Mouse (Mus musculus) kidney, postnatal 4 days (tissue): ENCODE measurements at regions not wholly inside any gene's neighbourhood (a gene's known extent, or its start where the extent isn't known, plus 50 kb on each side); places are given as distances from the start of the nearest gene placed in this dataset.

Experiments used
- DNase-seq, 2 experiments: peaks; one replicate each; pipeline ENCODE4 v3.0.0; 2021; ENCODE audit warnings: mixed read lengths in 2 of 2

- DNase-seq: no peak
Observed at GRCm38 (mm10) chr17:68057264-68057663, 53.3 kb upstream of the Arhgap28 start.

GRCm38 (mm10) chr17:68060455-68060854 lies 56.5 kb upstream of the Arhgap28 start:
- no peak for DNase-seq

DNA sequence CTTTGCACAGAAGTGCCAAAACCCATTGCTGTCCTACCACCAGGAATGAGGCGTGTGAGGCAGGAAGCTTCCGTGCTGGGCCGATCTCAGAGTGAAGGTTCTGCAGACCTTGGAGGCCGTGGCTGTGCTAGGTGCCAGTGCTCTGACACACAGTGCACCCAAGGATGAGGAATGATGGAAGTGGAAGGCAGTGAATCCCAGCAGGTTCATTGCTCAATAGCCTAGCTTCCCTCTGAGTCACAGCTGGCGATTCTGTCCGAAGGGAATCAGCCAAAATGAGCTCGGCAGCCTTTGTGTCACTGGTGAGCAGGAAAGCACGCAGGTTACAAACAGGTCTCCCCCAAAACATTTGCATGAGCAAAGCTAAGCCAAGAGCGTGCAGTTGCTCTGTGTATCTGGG lies 61.8 kb upstream of the Arhgap28 start:
- DNase-seq: no peak

DNA sequence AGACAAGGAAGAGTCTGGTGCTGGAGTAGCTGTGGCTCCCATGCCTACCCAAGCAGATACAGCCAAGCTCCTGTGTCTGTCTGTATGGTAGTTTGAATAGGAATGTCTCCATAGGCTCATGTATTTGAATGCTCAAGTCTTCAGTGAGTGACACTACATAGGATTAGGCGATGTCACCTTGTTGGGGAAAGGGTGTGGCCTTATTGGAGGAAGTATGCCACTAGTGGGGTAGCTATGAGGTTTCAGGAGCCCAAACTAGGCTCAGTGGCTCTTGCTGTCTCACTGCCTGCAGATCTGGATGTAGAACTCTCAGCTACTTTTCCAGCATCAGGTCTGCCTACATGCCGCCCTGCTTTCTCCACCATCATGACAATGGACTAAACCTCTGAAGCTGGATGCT lies 62.3 kb upstream of the Arhgap28 start:
- no peak for DNase-seq

DNA sequence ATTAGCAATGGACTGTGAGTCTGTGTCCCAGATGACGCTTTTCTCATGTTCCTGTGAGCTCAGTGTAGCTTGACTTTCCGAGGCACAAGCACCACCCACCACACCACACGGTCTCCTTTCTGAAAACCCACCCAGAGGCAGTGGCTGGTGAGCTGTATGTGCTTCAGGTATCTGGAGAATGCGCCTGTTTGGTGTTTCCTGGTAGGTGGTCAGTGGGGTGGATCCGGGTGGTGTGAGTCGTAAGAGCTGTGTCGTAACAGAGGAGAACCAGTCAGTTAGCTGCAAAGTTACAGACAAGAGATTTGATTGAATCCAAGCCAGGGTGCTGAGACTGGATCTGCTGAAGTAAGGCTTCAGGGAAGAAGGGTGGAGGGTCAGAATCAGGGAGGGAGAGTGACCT lies 65.1 kb upstream of the Arhgap28 start:
- peak; percentile 8 to 14 for DNase-seq

DNA sequence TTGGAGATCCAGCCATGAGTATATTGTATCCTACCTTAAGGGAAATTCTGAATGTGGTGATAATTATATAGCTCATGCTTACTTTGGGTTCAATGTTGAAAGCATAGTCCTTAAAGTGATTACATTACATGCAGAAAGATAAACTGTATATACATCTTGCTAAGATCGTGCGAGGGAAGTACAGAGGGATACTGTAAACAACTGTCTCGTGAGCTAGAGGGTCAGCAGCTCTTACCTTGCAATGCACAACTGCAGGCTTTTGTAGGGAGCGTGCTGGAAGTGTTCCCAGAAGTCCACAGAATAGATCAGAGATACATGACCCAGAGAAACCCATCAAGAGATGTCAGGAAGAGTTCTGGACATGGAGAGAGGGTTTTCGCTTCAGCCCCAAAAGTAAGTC lies 65.6 kb upstream of the Arhgap28 start:
- no peak for DNase-seq

DNA sequence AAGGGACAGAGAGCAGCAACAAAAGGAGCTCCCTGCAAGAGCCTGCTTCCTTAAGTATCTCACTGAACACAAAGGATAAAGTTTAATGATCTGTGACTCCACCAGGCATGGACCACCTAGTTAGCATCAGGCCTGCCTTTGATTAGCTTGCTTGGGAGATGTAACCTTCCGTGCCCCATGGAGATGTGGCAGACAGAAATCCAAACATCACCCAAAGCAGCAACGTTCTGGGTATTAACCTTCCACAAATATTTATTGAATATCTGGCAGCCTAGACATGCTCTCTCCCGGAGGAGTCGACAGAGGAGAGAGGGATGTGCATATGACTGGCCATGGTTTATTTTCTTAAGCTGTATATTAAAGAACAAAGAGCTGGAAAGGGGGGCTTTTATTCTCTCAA lies 67.6 kb upstream of the Arhgap28 start:
- DNase-seq: no peak

DNA sequence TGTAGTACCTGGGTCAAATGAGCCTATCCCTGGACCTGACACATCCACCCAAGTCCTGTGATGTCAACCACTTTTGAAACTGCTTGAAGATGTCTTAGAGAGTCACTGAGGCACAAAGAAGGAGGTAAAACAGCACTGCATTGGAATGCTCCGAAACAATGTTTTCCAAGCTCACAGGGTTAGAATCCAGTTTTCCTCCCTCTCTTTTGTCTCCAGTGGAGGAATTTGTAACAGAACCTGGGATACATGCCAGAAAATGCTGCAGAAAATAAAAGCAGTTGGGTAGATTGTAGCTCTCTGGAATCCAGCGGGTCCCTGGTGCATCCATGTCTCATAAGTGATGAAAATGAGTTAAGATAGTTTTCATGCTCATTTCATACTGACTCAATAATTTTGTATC lies 71.8 kb upstream of the Arhgap28 start:
- no peak for DNase-seq

DNA sequence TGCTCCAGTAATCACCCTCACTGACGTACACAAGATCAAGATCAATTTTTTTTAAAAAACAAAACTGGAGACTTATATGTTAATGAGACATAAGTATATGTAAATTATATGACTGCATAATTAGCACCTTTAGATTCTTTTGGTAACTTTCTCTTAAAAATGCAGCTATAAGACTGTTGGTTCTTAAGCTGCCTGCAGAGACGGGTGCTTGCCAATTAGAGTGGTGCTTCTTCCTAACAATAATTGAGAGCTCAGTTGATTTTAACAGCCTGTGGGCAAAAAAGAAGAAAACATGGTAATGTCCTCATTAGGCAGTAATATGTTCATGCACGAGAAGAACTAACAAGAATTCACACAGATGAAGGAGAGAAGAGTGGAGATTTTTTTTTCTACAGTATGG lies 74.8 kb upstream of the Arhgap28 start:
- DNase-seq: no peak

GRCm38 (mm10) chr17:68084446-68084845 lies 80.5 kb upstream of the Arhgap28 start:
- no peak for DNase-seq

DNA sequence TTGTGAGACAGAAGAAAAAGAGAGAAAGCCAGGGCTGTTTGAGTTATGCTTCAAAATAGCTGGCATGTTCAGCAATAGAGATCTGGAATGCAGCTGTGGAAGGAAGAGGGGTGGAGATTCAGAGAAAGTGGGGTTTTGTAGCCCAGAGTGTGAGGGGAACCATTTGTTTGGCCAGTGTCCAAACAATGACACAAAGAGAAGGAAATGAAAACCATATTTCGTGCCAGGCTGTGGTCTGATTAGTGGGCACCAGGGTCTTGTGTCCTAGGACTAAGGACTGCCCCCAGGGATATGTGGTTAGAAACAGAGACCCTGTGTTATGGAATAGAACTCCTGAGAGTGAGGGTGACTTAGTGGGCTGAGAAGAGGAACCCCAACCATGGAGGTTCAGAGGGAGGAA lies 83.2 kb upstream of the Arhgap28 start:
- DNase-seq: no peak

DNA sequence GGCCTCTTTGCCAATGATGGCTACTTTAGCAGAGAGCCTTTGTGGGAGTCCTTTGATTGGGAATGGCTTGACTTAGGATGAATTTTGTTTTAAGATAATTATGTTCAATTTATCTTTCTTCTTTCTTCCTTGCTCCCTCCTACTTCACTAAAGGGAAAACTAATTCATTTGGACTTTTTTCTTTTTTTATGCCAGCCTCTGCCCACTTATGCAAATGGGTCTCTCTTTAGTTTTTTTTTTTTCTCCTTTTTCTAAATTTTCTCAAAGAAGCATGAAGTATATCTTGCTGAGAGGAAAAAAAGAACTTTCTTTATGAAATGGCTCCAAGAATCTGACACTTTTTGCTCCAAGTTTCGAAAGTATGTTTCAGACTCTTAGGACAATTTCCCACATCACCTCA lies 85.3 kb upstream of the Arhgap28 start:
- DNase-seq: no peak

GRCm38 (mm10) chr17:68089830-68090229 lies 85.9 kb upstream of the Arhgap28 start:
- no peak for DNase-seq

DNA sequence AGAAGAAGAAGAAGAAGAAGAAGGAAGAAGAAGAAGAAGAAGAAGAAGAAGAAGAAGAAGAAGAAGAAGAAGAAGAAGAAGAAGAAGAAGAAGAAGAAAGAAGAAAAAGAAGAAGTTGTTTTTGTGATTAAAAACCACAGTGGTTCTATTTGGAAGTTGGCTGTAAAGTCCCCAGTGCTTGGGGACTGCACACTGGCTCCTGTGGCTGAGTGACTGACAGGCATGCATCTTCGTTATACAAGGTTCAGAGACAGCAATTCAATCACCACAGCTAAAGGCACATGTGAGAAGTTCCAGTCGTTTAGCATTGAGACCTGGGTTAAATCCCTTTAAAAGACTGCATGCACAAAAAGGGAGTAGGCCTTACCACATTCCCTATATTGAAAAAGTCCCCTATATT lies 93.1 kb upstream of the Arhgap28 start:
- DNase-seq: no peak

GRCm38 (mm10) chr17:68097436-68097835 lies 93.5 kb upstream of the Arhgap28 start:
- DNase-seq: no peak

- DNase-seq: no peak
Observed at GRCm38 (mm10) chr17:68100093-68100492, 96.2 kb upstream of the Arhgap28 start.

- peak; percentile 70 to 76 for DNase-seq
Observed at GRCm38 (mm10) chr17:68103346-68103745, 99.4 kb upstream of the Arhgap28 start.

- peak in 1 of 2 experiments; percentile 9 for DNase-seq
Observed at GRCm38 (mm10) chr17:68106366-68106765, 102.4 kb upstream of the Arhgap28 start.

GRCm38 (mm10) chr17:68107875-68108274 lies 104.0 kb upstream of the Arhgap28 start:
- no peak for DNase-seq

- DNase-seq: no peak
Observed at GRCm38 (mm10) chr17:68111834-68112473, 108.0 kb upstream of the Arhgap28 start.

GRCm38 (mm10) chr17:68112763-68113330 lies 108.9 kb upstream of the Arhgap28 start:
- no peak for DNase-seq

DNA sequence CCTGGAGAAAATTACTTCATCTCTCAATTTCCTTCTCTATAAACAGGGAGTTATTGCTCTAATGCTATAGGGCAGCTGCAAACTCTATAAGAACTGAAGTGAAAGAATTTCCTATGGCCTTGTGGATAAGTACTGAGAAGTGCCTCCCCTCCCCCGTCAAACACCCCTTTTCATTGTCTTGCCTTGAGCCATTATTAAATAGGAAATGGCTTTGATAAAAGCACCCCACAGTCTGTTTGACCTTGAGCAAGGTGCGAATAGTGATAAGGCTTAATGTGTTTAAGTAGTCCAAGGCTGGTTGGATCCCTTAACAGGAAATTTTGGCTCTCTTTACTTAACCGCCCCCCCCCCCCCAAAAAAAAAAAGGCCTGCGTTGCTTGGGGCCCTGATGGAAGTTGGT lies 111.7 kb upstream of the Arhgap28 start:
- no peak for DNase-seq

- no peak for DNase-seq
Observed at GRCm38 (mm10) chr17:68119055-68119698, 115.3 kb upstream of the Arhgap28 start.

DNA sequence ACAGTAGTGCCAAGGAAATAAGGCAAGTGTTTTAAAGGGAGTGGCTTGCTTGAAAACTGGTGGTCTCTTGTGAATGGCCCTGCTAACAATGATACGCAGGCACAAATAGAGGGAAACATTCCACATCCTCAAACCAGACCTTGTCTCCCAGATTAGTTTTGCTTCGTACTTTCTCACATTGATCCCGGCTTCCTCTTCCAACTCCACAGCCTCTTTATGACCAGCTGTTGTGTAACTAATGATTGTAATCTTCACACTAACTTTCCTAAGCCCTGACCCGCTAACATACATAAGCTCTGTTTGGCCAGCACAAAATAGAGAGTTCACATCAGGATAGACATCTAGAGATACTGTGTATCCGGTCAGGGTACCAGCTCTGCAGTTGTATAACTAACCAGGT lies 116.3 kb upstream of the Arhgap28 start:
- no peak for DNase-seq

DNA sequence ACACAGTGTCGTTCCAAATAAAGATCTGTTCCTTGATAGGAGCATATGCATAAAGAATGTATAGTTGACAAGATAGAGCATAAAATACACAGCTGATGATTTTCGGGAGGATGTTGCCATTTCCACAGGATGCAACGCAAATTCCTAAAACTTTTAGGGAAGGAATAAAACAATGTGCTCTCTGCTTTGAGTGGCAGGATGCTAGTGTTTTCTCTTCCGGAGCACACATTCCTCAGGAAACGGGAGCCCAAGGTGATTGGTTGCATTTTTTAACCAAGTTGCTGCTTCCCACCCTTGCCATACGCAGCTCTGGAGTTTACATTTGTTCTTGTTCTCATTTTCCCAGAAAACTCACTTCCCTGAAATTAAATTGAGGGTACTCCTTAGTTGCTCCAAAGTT lies 116.8 kb upstream of the Arhgap28 start:
- no peak for DNase-seq
